Mouse (Mus musculus) large intestine, adult 2 months (tissue): ENCODE results near the gene Morn3. TPM values are rescaled to one million over a fixed set of nuclear protein-coding genes. Genes with fewer than 3 reads are reported as not detected.

ENCODE experiments used
- DNase-seq: peaks from one replicate; pipeline ENCODE4 v3.0.0-alpha.2; 2012; ENCODE audit warnings: low read depth, low spot score
- WGBS: fragments of 180-500 bp; shearing (Covaris S2); methylation state at CpG from one replicate; pipeline ENCODE4 v1.1.7; 2018; 5-methylcytosine and 5-hydroxymethylcytosine counted together
- polyA plus RNA-seq: library from polyadenylated mRNA; depleted of rRNA; stranded (reverse); fragments of >200 nt; gene quantifications from 2 replicates; pipeline ENCODE4 v1.2.3, GENCODE M21; 2012

Gene Morn3
- polyA plus RNA-seq, 1 experiment: not detected

DNA sequence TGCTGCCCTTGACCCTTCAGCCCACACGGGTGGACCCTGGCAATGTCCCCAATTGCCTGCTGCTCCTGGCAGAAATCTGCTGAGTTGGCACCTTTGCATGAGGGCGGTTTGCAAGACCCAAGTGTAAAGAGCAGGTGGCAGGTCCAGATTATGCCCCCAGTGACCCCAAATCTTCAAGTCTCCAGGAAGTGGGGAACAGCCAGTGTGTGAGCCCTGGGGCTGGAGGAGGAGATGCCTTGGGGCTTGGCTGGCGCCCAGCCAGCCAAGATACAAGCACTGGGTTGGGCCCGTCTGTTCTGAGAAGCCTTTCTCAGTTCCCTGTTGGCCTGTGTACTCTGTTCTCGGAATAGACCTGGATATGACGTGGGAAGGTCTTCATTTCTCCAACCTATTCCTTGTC is 19.4 kb downstream of the Morn3 start:
- 17% methylated on average over 6 of the region's 6 CpGs for WGBS
- DNase-seq: no peak

DNA sequence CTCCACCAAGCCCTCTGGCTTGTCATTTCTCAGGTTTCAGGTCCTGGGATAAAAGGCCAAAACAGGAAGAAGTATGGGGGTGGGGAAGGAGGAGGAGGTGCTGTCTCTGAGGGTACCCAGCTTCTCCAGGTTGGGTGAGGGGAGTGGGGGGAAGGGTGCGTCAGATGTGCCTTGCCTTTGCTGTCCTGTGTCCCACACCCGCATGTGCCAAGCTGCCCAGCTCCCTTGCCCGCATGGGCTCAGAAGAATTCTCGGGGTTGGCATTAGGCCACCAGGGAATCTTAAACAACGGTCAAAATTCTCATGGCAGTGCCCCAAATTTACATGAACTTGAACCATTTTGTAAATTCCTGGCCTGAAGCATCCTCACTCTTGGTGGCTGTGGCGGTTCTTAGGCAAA is 20.4 kb downstream of the Morn3 start:
- no peak for DNase-seq
- 58% methylated on average over 6 of the region's 6 CpGs for WGBS

- 52% methylated on average over 9 of the region's 9 CpGs for WGBS
- no peak for DNase-seq
Measured at GRCm38 (mm10) chr5:123024965-123025573, 21.7 kb downstream of the Morn3 start.

GRCm38 (mm10) chr5:123024312-123024711 is 22.5 kb downstream of the Morn3 start:
- 74% methylated on average over 6 of the region's 6 CpGs for WGBS
- no peak for DNase-seq

DNA sequence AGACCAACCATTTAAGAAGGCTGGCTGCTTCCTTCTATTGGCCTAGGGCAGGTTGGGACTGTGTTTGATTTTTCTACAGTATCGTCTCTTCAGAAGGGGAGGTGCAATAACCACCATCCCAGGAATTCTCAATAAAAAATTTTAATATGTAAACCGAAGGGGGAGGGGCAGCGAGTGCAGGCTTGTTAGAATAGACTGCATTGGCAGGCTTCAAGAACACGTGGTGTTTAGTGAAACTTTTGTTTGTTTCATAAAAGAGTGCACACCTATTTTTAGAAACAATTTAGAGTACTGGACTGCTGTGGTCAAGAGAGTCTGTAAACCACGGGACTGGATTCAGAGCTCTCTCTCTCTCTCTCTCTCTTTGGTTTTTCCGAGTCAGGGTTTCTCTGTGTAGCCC is 23.8 kb downstream of the Morn3 start:
- WGBS: 21% methylated on average over 6 of the region's 6 CpGs
- no peak for DNase-seq

GRCm38 (mm10) chr5:123021438-123021837 is 25.4 kb downstream of the Morn3 start:
- WGBS: 85% methylated on average over 7 of the region's 7 CpGs
- no peak for DNase-seq

DNA sequence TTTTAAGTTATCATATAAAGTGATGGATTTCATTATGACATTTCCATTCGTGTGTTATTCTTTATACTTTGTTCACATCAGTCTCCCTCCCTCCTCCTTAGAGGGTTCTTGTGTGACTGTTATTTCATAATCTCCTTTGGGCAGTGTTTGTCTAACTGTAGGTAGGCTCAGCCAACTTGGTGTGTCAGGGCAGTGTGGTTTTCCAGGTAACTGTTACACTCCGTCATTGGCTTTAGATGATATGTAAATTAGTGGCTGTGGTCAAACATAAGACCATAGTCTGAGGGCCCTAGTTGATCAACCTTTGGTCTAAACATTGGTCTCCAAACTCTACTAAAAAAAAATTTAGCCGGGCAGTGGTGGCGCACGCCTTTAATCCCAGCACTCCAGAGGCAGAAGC is 26.4 kb downstream of the Morn3 start:
- WGBS: 94% methylated on average over 5 of the region's 5 CpGs
- DNase-seq: no peak

- WGBS: 55% methylated on average over 10 of the region's 10 CpGs
- no peak for DNase-seq
Measured at GRCm38 (mm10) chr5:123019336-123020016, 27.3 kb downstream of the Morn3 start.

GRCm38 (mm10) chr5:123017504-123017903 is 29.3 kb downstream of the Morn3 start:
- 54% methylated on average over 4 of the region's 4 CpGs for WGBS
- no peak for DNase-seq

DNA sequence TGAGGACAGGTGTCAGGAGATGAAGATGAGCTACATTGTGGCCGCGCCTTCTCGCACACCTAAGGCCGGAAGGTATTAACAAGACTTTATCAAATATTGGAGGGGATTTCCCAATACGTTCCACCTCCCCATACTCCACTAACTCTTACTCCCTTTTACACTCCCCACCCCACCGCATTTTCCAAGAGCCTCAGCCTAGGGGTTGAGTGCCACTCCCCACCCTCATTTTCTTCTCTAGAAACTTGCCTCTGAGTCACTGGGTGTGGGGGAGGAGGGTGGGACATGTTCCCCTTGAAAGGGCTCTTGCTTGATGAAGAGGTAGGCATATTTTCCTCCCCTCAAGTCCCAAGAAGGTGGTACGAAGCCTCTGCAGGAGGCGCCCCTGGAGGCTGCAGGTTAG is 30.9 kb downstream of the Morn3 start:
- WGBS: 10% methylated on average over 8 of the region's 8 CpGs
- DNase-seq: no peak

DNA sequence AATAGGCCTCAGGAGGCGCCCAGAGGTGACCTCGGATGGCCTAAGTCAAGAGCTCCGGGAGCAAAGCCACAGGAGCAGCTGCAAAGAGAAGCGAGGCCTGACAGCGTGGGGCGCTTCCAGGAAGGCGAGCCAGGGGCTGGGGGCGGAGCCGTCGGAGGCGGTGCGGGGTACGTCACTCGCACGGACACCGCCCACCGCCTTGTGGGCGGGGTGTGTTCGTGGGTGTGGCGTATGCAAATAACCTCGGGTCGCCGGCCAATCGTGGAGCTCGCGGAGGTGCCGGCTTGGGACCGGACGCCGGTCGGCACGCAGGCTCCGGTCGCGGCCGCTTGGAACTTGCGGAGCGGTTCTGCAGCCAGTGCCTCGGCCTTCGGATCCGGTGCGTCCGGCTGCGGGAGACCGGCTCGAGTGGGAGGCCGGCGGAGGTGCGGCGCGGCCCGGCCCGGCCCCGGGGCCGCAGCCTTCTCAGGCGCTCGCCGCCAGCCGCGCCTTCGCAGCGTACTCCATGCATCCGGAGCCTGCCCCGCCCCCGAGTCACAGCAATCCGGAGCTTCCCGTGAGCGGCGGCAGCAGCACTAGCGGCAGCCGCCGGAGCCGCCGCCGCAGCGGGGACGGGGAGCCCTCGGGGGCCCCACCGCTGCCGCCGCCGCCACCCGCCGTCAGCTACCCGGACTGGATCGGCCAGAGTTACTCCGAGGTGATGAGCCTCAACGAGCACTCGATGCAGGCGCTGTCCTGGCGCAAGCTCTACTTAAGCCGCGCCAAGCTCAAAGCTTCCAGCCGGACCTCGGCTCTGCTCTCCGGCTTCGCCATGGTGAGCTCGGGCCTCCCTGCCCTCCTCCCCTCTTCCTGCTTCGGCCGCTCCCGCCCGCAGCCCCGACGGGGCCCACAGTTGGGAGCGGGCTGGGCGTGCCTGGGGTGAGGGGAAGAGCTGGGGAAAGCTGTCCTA is 31.8 kb downstream of the Morn3 start, which contains the start of gene Orai1:
TSS of gene Orai1 (plus strand) at position 322 of the 949 bp plus-strand sequence.
- peak; percentile 77 for DNase-seq
- WGBS: under 1% methylated on average over 106 of the region's 106 CpGs

DNA sequence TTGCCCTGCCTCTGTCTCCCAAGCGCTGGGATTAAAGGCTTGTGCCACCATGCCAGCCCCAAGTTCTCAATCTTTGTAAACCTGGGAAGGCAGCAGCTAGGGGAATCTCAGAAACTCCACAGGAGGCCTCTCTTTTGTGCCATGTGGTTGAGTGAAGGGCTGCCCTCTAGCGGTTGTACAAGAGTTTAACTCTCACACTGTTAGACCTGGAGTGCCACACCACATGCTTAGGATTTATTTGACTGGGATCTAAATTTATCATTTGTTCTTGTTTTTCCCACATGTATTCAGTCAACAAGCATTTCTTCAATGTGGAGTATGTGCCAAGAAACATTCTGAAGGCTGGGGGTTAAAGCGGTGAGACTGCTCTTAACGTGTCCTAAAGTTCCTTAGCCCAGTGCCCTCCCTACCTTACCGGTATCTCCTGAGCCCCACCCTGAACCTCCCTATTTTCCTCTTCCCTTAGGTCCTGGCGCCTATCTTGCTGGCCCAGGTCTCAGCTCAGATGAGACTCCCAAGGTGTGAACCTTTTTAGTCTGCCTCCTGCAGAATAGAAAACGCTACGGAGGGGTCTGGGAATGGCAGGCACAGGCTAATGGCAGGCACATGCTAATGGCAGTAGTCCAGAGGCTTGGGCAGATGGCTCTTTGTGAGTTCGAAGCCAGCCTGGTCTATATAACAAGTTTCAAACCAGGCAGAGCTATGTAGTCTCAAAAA is 33.1 kb downstream of the Morn3 start:
- DNase-seq: no peak
- WGBS: 34% methylated on average over 9 of the region's 9 CpGs

- DNase-seq: no peak
- WGBS: 94% methylated on average over 9 of the region's 9 CpGs
Measured at GRCm38 (mm10) chr5:123011705-123012104, 35.1 kb downstream of the Morn3 start.

GRCm38 (mm10) chr5:123010806-123011205 is 36.0 kb downstream of the Morn3 start:
- no peak for DNase-seq
- 95% methylated on average over 6 of the region's 6 CpGs for WGBS

GRCm38 (mm10) chr5:123009873-123010272 is 36.9 kb downstream of the Morn3 start:
- no peak for DNase-seq

GRCm38 (mm10) chr5:123008877-123009493 is 37.8 kb downstream of the Morn3 start:
- no peak for DNase-seq
- 48% methylated on average over 7 of the region's 7 CpGs for WGBS

More at GRCm38 (mm10) chr5:123009873-123010272, 36.9 kb downstream of the Morn3 start:
- 35% methylated on average over 11 of the region's 11 CpGs for WGBS

DNA sequence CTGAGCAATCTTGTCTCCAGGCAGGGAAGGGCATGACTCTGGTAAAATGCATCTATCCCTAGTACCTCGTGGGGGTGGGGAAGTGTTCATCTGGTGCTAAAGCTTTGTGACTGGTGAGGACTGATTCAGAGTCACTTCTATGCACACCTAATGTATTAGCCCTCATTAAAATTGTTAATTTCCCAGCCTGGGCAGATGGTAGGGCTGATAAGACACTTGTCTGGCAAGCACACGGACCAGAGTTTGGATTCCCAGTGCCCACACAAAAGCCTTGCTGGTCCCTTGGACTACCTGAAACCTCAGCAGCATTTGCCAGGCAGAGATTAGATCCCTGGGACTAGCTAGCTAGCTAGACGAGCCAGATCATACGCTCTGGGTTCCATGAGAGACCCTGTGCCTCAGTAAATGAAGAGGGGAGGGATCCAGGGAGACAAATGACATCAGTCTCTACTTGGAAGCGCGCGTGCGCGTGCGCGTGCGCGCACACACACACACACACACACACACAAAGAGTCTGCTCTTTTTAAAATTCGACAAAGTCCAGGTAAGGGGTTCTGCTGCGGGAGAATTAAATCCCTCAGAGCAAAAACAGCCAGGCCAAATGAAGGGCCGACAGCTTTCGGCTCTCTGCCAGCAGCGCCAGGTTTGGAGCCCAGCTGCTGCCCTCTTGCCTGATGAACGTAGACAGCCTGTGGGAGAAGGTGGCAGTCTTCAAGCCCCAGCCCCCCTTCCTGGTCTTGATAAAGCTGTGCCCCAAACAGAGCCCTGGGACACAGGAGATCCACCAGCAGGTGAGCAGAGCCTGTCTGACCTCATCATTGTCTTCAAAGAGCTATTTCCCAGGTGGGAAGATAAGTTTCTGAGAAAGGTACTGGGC is 40.9 kb downstream of the Morn3 start:
- DNase-seq: no peak
- 85% methylated on average over 19 of the region's 19 CpGs for WGBS

DNA sequence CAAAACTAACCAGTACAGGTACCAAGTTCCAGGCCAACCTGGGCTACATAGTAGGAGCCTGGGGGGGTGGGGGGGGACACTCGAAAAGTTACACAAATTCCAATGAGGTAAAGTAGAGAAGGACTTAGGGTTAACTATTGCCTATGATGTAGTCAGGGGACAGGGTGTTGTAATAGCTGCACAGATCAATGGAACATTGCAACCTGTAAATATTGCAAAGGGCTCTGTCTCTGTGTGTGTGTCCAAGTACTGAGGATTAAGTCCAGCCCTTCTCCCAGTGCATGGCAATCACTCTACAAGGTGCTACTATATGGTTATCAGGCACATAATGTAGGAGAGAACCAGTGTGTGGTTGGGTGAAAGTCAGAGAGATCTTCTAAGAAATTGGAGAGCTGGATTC is 45.9 kb downstream of the Morn3 start:
- DNase-seq: no peak

More for the DNA sequence above, 45.9 kb downstream of the Morn3 start:
- WGBS: 50% methylated on average over 1 of the region's 1 CpGs
